Mouse (Mus musculus): ENCODE measurements at regions not wholly inside any gene's neighbourhood (a gene's known extent, or its start where the extent isn't known, plus 50 kb on each side); places are given as distances from the start of the nearest gene placed in this dataset.

- TF ChIP-seq POLR2A (IDR thresholded peaks at IDR 0.05; ENCODE audit: low read depth, low read length) (no peak), CTCF (IDR thresholded peaks at IDR 0.05; ENCODE audit: borderline replicate concordance, insufficient read depth, low read length) (no peak)
These were observed 80.5 kb upstream of the Ptpn1 start for GRCm38 (mm10) chr2:167851216-167851896.
